9 mouse cellular contexts compared by ENCODE assay signal in genomic region chr5:150906053-150907040, GRCm38 (mm10). TPM values are rescaled to one million over a fixed set of nuclear protein-coding genes. Genes with fewer than 3 reads are reported as not detected.
DNase-seq lines count a peak whose midpoint lies in the region; ATAC-seq and TF ChIP-seq lines count a peak whose summit lies in the region.
"Had no signal": no experiment of that assay in that cellular context is flagged by ENCODE, and none has a peak within 500 bp of the region (broad histone marks: within the 10 kb centered on the region; RNA-seq: fewer than 3 reads in every experiment).

No protein-coding gene starts in this region.

- peak overlapping the region; percentile 10 for H3K9ac ChIP-seq in forebrain, postnatal 0 days
- no peak overlapping the region for H3K9ac ChIP-seq in heart, embryonic 12.5 days
- H3K9ac ChIP-seq: heart, embryonic 15.5 days had no signal

- peak overlapping the region; percentile 88 for H3K27ac ChIP-seq in forebrain, postnatal 0 days (ENCODE audit: low read depth, low read length)
- 0 out of 2 replicates have a peak overlapping the region, but pooled peaks have one; percentile 4 for H3K27ac ChIP-seq in olfactory bulb, adult 2 months (ENCODE audit: insufficient read depth, low read depth, low read length)
- H3K27ac ChIP-seq in heart, embryonic 12.5 days (ENCODE audit: poor library complexity, severe bottlenecking) = no peak overlapping the region
- H3K27ac ChIP-seq: heart, embryonic 15.5 days had no signal

- no peaks in the 10 kb centered on the region for H3K36me3 ChIP-seq in forebrain, postnatal 0 days (ENCODE audit: insufficient read depth)
- no peaks in the 10 kb centered on the region for H3K36me3 ChIP-seq in heart, embryonic 12.5 days
- H3K36me3 ChIP-seq: heart, embryonic 15.5 days had no signal

- peak overlapping the region; percentile 35 for H3K4me2 ChIP-seq in forebrain, postnatal 0 days (ENCODE audit: low read depth)
- H3K4me2 ChIP-seq in heart, embryonic 12.5 days = no peak overlapping the region
- H3K4me2 ChIP-seq: heart, embryonic 15.5 days had no signal

- peaks cover 10% of the 10 kb centered on the region; the same call in 1 of the 2 replicates for H3K4me1 ChIP-seq in forebrain, postnatal 0 days (ENCODE audit: insufficient read depth)
- peaks cover 6% of the 10 kb centered on the region for H3K4me1 ChIP-seq in olfactory bulb, adult 2 months (ENCODE audit: control insufficient read depth, insufficient read depth, low read length)
- H3K4me1 ChIP-seq in heart, embryonic 12.5 days (replicated peaks) = peaks cover 17% of the 10 kb centered on the region

- ATAC-seq in forebrain, postnatal 0 days = peak; percentile 99
- no peak for ATAC-seq in heart, embryonic 12.5 days (ENCODE audit: insufficient number of reproducible peaks, low FRiP score)
- no peak for ATAC-seq in megakaryocyte-erythroid progenitor cell, adult 5-6 weeks (replicated peaks; ENCODE audit: low FRiP score, low TSS enrichment, poor library complexity, severe bottlenecking)

- no peak for TF ChIP-seq POLR2A in olfactory bulb, adult 2 months (IDR thresholded peaks at IDR 0.05; ENCODE audit: insufficient read depth, low read depth, low read length)

- no peak for TF ChIP-seq CTCF in forebrain, postnatal 0 days (IDR thresholded peaks at IDR 0.05; ENCODE audit: low read depth)
- TF ChIP-seq CTCF in olfactory bulb, adult 2 months (IDR thresholded peaks at IDR 0.05; ENCODE audit: insufficient read depth, low read depth, low read length) = no peak

- intact Hi-C loops in heart, postnatal 25 days (cut with DNase I) = no loop called here

- 9% methylated on average over 9 of the region's 9 CpGs for WGBS in forebrain, postnatal 0 days
- WGBS in olfactory bulb, adult 2 months = 19% methylated on average over 9 of the region's 9 CpGs
- WGBS in heart, embryonic 12.5 days = 22% methylated on average over 9 of the region's 9 CpGs

- H3K9me3 ChIP-seq in forebrain, postnatal 0 days (ENCODE audit: low read length) = no peaks in the 10 kb centered on the region
- H3K9me3 ChIP-seq in heart, embryonic 12.5 days (replicated peaks) = peaks cover 7% of the 10 kb centered on the region
- H3K9me3 ChIP-seq: heart, embryonic 15.5 days had no signal

- H3K4me3 ChIP-seq in forebrain, postnatal 0 days (ENCODE audit: low read depth, low read length) = no peak overlapping the region
- no peak overlapping the region for H3K4me3 ChIP-seq in olfactory bulb, adult 2 months (ENCODE audit: insufficient read depth, low read depth, low read length)
- no peak overlapping the region for H3K4me3 ChIP-seq in heart, embryonic 12.5 days
- H3K4me3 ChIP-seq: heart, embryonic 15.5 days had no signal

- DNase-seq in embryo, embryonic 10 days (ENCODE audit: low spot score) = peak; percentile 73
- DNase-seq in forebrain, postnatal 0 days = peak; percentile 91
- DNase-seq in left cerebral cortex, adult 11 months (ENCODE audit: low spot score) = peak; percentile 76
- DNase-seq in heart, postnatal 25 days (ENCODE audit: low spot score) = no peak
- DNase-seq in spleen, postnatal 14 days (ENCODE audit: low spot score in 2 of 2) = no peak

- H3K27me3 ChIP-seq in forebrain, postnatal 0 days (ENCODE audit: insufficient read depth, low read length) = no peaks in the 10 kb centered on the region
- no peaks in the 10 kb centered on the region for H3K27me3 ChIP-seq in heart, embryonic 12.5 days (replicated peaks)
- H3K27me3 ChIP-seq: heart, embryonic 15.5 days had no signal

RNA-seq across cellular contexts. Expression of gene Kl, which starts 46.1 kb away (rescaled TPM):
- total RNA-seq in forebrain, postnatal 0 days (2014; rRNA removed) = 1.5 TPM in 2 replicates
- 0.40 and 0.61 TPM in 2 replicates for polyA plus RNA-seq in forebrain, postnatal 0 days (2015; fragmentation: Nextera tagmentation; extraction: Ambion mirVana)
- not detected in 2 replicates for polyA plus RNA-seq in olfactory bulb, adult 2 months (2012; ENCODE audit: insufficient read depth, insufficient read length, low replicate concordance, missing spikeins)
- 0.45 and 0.65 TPM in 2 replicates for polyA plus RNA-seq in heart, embryonic 12.5 days (2016; fragmentation: Nextera tagmentation; extraction: Ambion mirVana)
- total RNA-seq in heart, postnatal 25 days (2021) = under 1 TPM; 0.08 to 0.17 TPM
- not detected in 2 replicates for total RNA-seq in megakaryocyte-erythroid progenitor cell, adult 5-6 weeks (2014; fragmentation: Nextera tagmentation)
- not detected in 2 replicates for total RNA-seq in megakaryocyte-erythroid progenitor cell, adult 5-6 weeks (2017)

Comparison
In these comparisons a context has a peak if more than half of its experiments do, and no peak if none do; other contexts are left out.
1. DNase-seq: peak in embryo, embryonic 10 days (single experiment), forebrain, postnatal 0 days (single experiment) and left cerebral cortex, adult 11 months (single experiment); none in heart, postnatal 25 days (single experiment) and spleen, postnatal 14 days (0 of 2).